Mouse (Mus musculus) common myeloid progenitor, adult 5-6 weeks (primary cell): ENCODE results near the gene Jmjd6. TPM values are rescaled to one million over a fixed set of nuclear protein-coding genes. Genes with fewer than 3 reads are reported as not detected.
"Not testable (repeated sequence)": the region's sequence is repeated elsewhere in the genome, so short reads cannot be mapped to it uniquely, and the experiment has no call there.

Source experiments
- ATAC-seq: replicated peaks from 2 replicates; pipeline ENCODE4 v1.8.0; 2016; ENCODE audit warnings: low read depth, mild to moderate bottlenecking, moderate TSS enrichment, inconsistent platforms; ENCODE audit not compliant: poor library complexity, severe bottlenecking
- total RNA-seq: library from RNA; stranded (forward); fragments of 200-1000, 187-1606 nt; gene quantifications from 2 replicates; pipeline ENCODE4 v1.2.3, GENCODE M21; 2017

The Jmjd6 gene
- total RNA-seq, 1 experiment from 2014 or later: 56.0 TPM

- ATAC-seq: no peak
These were observed 16.4 kb downstream of the Jmjd6 start for GRCm38 (mm10) chr11:116826550-116827504.

- no peak for ATAC-seq
These were observed 18.0 kb downstream of the Jmjd6 start for GRCm38 (mm10) chr11:116825230-116825629.

- not testable (repeated sequence) for ATAC-seq
These were observed 19.4 kb downstream of the Jmjd6 start for GRCm38 (mm10) chr11:116823885-116824284.

- no peak for ATAC-seq
These were observed 20.0 kb downstream of the Jmjd6 start for GRCm38 (mm10) chr11:116823255-116823654.

DNA sequence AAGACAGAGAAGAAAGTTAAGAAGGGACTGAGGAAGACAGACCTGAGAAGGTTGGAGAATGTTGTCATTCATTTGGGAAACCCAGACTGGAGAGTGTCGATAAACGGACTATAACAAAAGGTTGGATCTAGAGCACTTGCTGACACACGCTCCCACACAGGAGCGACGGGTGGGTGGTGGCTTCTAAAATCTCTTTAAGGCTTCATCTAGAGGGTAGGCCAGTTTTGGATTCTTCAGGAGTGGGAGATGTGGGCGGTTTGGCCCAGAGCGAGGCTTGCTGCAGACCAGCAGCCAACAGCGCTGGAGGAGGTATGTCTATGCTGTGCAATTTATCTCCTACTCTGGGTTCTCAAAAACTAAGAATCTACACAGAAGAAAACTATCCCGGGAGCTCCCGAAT is 20.6 kb downstream of the Jmjd6 start:
- no peak for ATAC-seq

DNA sequence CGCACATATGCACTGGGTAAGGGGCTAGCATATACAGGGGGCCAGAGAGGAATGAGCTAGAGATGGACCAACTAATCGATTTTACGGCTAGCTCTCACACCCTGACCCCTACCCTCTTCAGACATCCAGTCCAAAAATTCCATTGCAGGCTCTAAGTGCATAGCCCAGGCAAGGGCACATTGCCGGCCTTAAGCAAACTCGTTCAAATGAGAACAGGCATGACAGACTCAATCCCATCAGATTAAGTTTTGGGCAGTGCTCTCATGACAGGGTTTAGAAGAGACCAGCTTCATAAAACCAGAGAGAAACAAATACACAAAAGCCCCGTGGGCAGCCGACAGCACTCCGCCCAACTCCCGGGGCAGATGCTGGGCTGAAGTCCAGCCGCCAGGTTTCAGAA is 21.0 kb downstream of the Jmjd6 start:
- ATAC-seq: no peak

- ATAC-seq: no peak
These were observed 21.9 kb downstream of the Jmjd6 start for GRCm38 (mm10) chr11:116821057-116821940.

GRCm38 (mm10) chr11:116819932-116820593 is 23.2 kb downstream of the Jmjd6 start:
- no peak for ATAC-seq

- ATAC-seq: no peak
These were observed 24.5 kb downstream of the Jmjd6 start for GRCm38 (mm10) chr11:116818722-116819121.

- no peak for ATAC-seq
These were observed 25.7 kb downstream of the Jmjd6 start for GRCm38 (mm10) chr11:116817567-116817966.

- no peak for ATAC-seq
These were observed 26.5 kb downstream of the Jmjd6 start for GRCm38 (mm10) chr11:116816769-116817168.

GRCm38 (mm10) chr11:116814884-116815415 is 28.3 kb downstream of the Jmjd6 start:
- no peak for ATAC-seq

- peak; percentile 19; the same call in 1 of the 2 replicates for ATAC-seq
These were observed 29.0 kb downstream of the Jmjd6 start for GRCm38 (mm10) chr11:116814076-116814883.

DNA sequence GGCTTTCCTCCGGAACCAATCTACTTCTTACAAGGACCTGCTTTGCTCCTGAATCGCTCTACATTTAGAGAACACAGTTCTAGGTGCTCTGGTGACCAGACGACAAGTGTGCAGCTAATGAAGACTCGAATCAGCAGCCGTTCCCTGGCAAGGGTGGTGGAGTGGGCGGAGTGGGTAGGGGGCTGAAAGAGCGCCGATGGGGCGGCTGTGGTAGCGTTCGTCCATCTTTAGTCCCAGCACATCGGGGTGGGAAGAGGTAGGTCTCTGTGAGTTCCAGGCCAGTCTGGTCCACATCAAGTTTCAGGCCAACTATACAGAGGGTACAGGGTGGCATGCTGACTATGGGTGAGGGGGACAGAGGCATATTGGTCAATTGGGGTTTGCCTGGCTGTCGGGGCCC is 29.6 kb downstream of the Jmjd6 start:
- no peak for ATAC-seq

GRCm38 (mm10) chr11:116812793-116813529 is 30.3 kb downstream of the Jmjd6 start:
- ATAC-seq: no peak

DNA sequence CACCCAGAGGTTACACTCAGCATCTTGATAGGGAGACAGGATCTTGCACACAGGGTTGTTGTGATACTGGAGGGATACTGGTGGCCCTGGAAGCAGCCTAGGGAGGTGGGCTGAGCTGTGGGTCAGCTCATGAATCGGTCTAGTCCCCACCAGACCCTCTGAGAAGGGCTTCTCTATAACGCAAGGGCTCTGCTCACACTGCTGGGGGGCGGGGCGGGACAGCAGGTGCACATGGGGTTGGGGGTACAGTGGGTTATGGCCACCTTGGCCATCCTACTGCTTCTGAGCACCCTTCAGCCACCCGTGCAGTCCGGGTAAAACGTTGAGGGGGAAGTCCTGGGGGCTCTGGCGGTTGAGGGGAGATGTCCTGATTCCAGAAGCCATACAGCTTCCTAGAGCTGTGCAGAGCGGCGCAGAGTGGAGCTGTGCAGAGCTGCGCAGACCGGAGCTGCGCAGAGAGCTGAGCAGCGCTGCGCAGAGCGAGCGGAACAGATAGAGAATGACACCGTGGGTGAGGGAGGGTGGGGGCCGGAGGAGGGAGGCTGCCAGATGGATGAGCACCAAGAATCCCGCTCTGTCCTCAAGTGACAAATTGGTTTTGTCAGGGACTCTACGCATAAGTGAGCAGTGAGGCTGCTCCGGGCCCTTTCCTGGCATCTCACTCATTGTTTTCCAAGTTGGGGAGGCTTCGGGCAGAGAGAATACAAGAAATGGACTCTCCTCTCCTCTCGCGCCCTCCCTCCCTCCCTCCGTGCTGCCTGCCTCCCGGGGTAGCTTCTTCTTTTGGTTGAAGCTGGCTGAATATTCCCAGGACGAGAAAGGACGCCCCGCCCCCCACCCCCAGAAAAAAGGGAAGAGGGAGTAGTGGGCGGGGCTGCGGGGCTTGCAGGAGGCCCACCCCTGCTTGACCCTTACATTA is 32.0 kb downstream of the Jmjd6 start:
- ATAC-seq: peak; percentile 72

DNA sequence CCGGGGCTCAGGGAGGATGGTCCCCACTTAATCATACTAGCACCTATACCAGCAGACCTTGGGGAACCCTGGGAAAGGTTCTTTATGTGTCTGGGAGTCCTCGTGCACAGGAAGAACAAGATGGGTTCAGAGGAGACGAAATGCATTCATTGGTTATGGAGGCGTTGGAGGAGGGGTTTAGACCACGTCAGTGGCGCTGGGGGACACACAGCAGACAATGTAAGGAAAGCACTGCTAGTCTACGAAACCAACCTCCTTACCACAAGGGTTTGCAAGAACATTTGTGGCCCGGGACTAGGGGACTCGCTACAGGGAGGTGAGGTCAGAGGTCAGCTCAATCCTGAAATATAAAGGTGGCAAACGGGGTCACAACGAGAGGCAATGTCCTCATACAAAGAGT is 32.7 kb downstream of the Jmjd6 start:
- no peak for ATAC-seq
